Mouse (Mus musculus) kidney, adult 2 months (tissue): ENCODE measurements around the gene Bcl2l1.

ENCODE experiments used
- CTCF ChIP-seq: fragments of 200-500 bp; conservative IDR thresholded peaks from 2 replicates; pipeline ENCODE4 v1.5.1; 2011; ENCODE audit warnings: low read depth, mild to moderate bottlenecking, control low read depth, low read length, moderate library complexity, mixed read lengths; ENCODE audit not compliant: insufficient read depth, insufficient read length
- POLR2A ChIP-seq: fragments of 200-500 bp; IDR thresholded peaks from one replicate; pipeline ENCODE4 v1.6.1; 2011; ENCODE audit warnings: low read depth, low read length, control low read depth

- TF ChIP-seq CTCF (no peak), POLR2A (no peak)
Measured at GRCm38 (mm10) chr2:152741153-152742041, 90.1 kb downstream of the Bcl2l1 start.
